Mouse (Mus musculus): Measurements from ENCODE around the gene Ubap1. TPM values are rescaled to one million over a fixed set of nuclear protein-coding genes. Genes with fewer than 3 reads are reported as not detected.
A peak's percentile ranks its signal among the peaks of the same experiment; 100 is the strongest.

Gene Ubap1
- 42.0 and 47.7 TPM in 2 replicates for polyA plus RNA-seq (2015; fragmentation: Nextera tagmentation; extraction: Ambion mirVana)

DNA sequence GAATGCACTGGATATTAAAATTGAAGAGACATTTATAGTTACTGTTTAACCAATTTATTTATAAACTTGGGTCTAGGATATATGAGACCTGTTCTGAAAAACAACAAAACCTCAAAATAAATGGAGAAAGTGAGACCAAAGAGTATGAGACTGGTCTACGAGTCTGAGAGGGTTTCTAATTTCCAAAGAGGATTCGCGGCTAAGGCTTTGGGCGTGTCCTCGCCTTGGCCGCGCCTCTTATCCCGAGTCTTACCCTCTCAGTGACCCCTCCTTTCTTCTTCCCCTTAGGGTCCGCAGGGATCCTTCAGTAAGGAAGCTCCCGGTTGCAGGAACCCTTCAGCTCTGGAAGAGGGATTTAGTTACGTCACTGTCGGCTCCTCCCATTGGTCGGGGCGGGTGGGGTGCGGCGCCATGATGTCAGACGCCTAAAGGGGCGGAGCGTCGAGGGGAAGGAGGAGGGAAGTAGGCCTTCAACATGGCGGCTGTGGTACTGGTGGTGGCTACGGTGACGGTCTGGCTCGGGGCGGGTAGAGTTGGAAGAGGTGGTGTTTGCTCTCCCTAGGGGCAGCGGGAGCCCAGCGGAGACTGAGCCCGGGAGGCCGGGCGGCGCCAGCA, at the start of gene Ubap1:
TSS of gene Ubap1 (plus strand) at position 413 of the 615 bp plus-strand sequence.
- Histone ChIP-seq H3K36me3 (ENCODE audit: control insufficient read depth, insufficient read depth, low read length) (no peaks in the 10 kb centered on the region), H3K4me3 (ENCODE audit: low read depth, low read length) (peak within 1 kb of the TSS; percentile 82), H3K27me3 (ENCODE audit: control insufficient read depth, insufficient read depth, low read length) (no peaks in the 10 kb centered on the region), H3K9ac (ENCODE audit: low read length) (peak within 1 kb of the TSS; percentile 91), H3K4me1 (replicated peaks; ENCODE audit: control insufficient read depth, insufficient read depth) (peaks cover 3% of the 10 kb centered on the region; the same call in 1 of the 2 replicates), H3K27ac (replicated peaks) (peak within 1 kb of the TSS; percentile 97), H3K9me3 (ENCODE audit: control insufficient read depth, low read length) (no peaks in the 10 kb centered on the region), H3K4me2 (replicated peaks; ENCODE audit: low read depth) (peak within 1 kb of the TSS; percentile 64)
- peak; percentile 95 for ATAC-seq (ENCODE audit: low FRiP score, low TSS enrichment)
- peak; percentile 98 for DNase-seq (ENCODE audit: low spot score)
- under 1% methylated on average over 31 of the region's 31 CpGs for WGBS
- TF ChIP-seq CTCF (IDR thresholded peaks at IDR 0.05; ENCODE audit: low read depth) (no peak), EP300 (optimal IDR thresholded peaks at IDR 0.05) (no peak)

DNA sequence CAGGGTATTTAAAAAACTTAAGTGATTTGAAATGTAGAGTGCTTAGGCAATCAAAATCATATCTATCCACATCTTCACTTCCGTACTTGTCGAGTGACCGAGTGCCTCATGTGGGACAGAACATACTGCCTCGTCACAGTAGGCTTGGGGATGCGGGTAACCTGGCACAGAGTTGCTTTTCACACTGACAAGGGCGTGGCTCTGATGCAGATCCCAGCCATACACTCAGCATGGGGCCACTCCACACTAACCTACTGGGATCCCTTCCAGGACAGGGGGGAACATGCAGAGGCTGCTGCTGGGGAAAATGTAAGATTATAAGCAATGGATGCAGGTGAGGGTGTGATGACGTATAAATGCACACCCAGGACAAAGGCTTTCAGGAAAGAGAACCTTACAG, 45.1 kb upstream of the Ubap1 start:
- no peak for DNase-seq (ENCODE audit: low spot score)
- ATAC-seq (ENCODE audit: low FRiP score, low TSS enrichment), result no peak
- Histone ChIP-seq H3K9me3 (ENCODE audit: control insufficient read depth, low read length) (no peaks in the 10 kb centered on the region), H3K36me3 (ENCODE audit: control insufficient read depth, insufficient read depth, low read length) (peaks cover 23% of the 10 kb centered on the region), H3K9ac (ENCODE audit: low read length) (no peak overlapping the region), H3K27me3 (ENCODE audit: control insufficient read depth, insufficient read depth, low read length) (no peaks in the 10 kb centered on the region), H3K4me3 (ENCODE audit: low read depth, low read length) (no peak overlapping the region), H3K4me2 (replicated peaks; ENCODE audit: low read depth) (no peak overlapping the region), H3K4me1 (replicated peaks; ENCODE audit: control insufficient read depth, insufficient read depth) (no peaks in the 10 kb centered on the region), H3K27ac (replicated peaks) (no peak overlapping the region)
- 73% methylated on average over 7 of the region's 7 CpGs for WGBS
- TF ChIP-seq CTCF (IDR thresholded peaks at IDR 0.05; ENCODE audit: low read depth) (no peak), EP300 (optimal IDR thresholded peaks at IDR 0.05) (no peak)

- peaks cover 18% of the 10 kb centered on the region for H3K36me3 ChIP-seq (ENCODE audit: control insufficient read depth, insufficient read depth, low read length)
- TF ChIP-seq CTCF (IDR thresholded peaks at IDR 0.05; ENCODE audit: low read depth) (no peak), EP300 (optimal IDR thresholded peaks at IDR 0.05) (no peak)
These were observed 44.5 kb upstream of the Ubap1 start for GRCm38 (mm10) chr4:41304302-41304701.

GRCm38 (mm10) chr4:41307406-41307805, 41.4 kb upstream of the Ubap1 start:
- no peaks in the 10 kb centered on the region for H3K9me3 ChIP-seq (ENCODE audit: control insufficient read depth, low read length)
- 86% methylated on average over 6 of the region's 6 CpGs for WGBS
- H3K9ac ChIP-seq (ENCODE audit: low read length), result no peak overlapping the region

More at GRCm38 (mm10) chr4:41304302-41304701, 44.5 kb upstream of the Ubap1 start:
- Histone ChIP-seq H3K27me3 (ENCODE audit: control insufficient read depth, insufficient read depth, low read length) (no peaks in the 10 kb centered on the region), H3K9ac (ENCODE audit: low read length) (no peak overlapping the region), H3K4me3 (ENCODE audit: low read depth, low read length) (no peak overlapping the region), H3K27ac (replicated peaks) (no peak overlapping the region), H3K9me3 (ENCODE audit: control insufficient read depth, low read length) (no peaks in the 10 kb centered on the region), H3K4me2 (replicated peaks; ENCODE audit: low read depth) (no peak overlapping the region), H3K4me1 (replicated peaks; ENCODE audit: control insufficient read depth, insufficient read depth) (no peaks in the 10 kb centered on the region)
- DNase-seq (ENCODE audit: low spot score) (no peak), ATAC-seq (ENCODE audit: low FRiP score, low TSS enrichment) (no peak)
- 54% methylated on average over 3 of the region's 3 CpGs for WGBS

GRCm38 (mm10) chr4:41310567-41311563, 37.9 kb upstream of the Ubap1 start:
- Histone ChIP-seq H3K4me2 (replicated peaks; ENCODE audit: low read depth) (no peak overlapping the region), H3K9ac (ENCODE audit: low read length) (no peak overlapping the region), H3K27ac (replicated peaks) (no peak overlapping the region), H3K9me3 (ENCODE audit: control insufficient read depth, low read length) (no peaks in the 10 kb centered on the region), H3K4me3 (ENCODE audit: low read depth, low read length) (no peak overlapping the region), H3K27me3 (ENCODE audit: control insufficient read depth, insufficient read depth, low read length) (no peaks in the 10 kb centered on the region), H3K36me3 (ENCODE audit: control insufficient read depth, insufficient read depth, low read length) (no peaks in the 10 kb centered on the region), H3K4me1 (replicated peaks; ENCODE audit: control insufficient read depth, insufficient read depth) (peaks cover 7% of the 10 kb centered on the region; the same call in 1 of the 2 replicates)
- ATAC-seq (ENCODE audit: low FRiP score, low TSS enrichment) (no peak), DNase-seq (ENCODE audit: low spot score) (no peak)
- TF ChIP-seq CTCF (IDR thresholded peaks at IDR 0.05; ENCODE audit: low read depth), result no peak
- no peak for TF ChIP-seq EP300 (optimal IDR thresholded peaks at IDR 0.05)
- 85% methylated on average over 9 of the region's 9 CpGs for WGBS

More at GRCm38 (mm10) chr4:41307406-41307805, 41.4 kb upstream of the Ubap1 start:
- no peak overlapping the region for H3K4me2 ChIP-seq (replicated peaks; ENCODE audit: low read depth)
- H3K4me1 ChIP-seq (replicated peaks; ENCODE audit: control insufficient read depth, insufficient read depth), result no peaks in the 10 kb centered on the region
- no peak overlapping the region for H3K27ac ChIP-seq (replicated peaks)
- DNase-seq (ENCODE audit: low spot score) (no peak), ATAC-seq (ENCODE audit: low FRiP score, low TSS enrichment) (no peak)
- TF ChIP-seq CTCF (IDR thresholded peaks at IDR 0.05; ENCODE audit: low read depth), result no peak
- no peak for TF ChIP-seq EP300 (optimal IDR thresholded peaks at IDR 0.05)
- H3K4me3 ChIP-seq (ENCODE audit: low read depth, low read length), result no peak overlapping the region
- no peaks in the 10 kb centered on the region; the same call in 1 of the 2 replicates for H3K36me3 ChIP-seq (ENCODE audit: control insufficient read depth, insufficient read depth, low read length)
- H3K27me3 ChIP-seq (ENCODE audit: control insufficient read depth, insufficient read depth, low read length), result no peaks in the 10 kb centered on the region

Measured in stomach, postnatal 0 days (tissue).